Mouse (Mus musculus) brain, embryonic 14.5 days (tissue): ENCODE data around the gene Tnfsf12.

ENCODE experiments used
- CTCF ChIP-seq: fragments of 200-500 bp; IDR thresholded peaks from 2 replicates; pipeline ENCODE4 v1.5.1; 2012; ENCODE audit warnings: inconsistent platforms, mild to moderate bottlenecking, moderate library complexity, borderline replicate concordance; ENCODE audit not compliant: insufficient read depth, insufficient read length; ENCODE audit errors: extremely low read depth
- POLR2A ChIP-seq: fragments of 200-500 bp; IDR thresholded peaks from 2 replicates; pipeline ENCODE4 v1.6.1; 2012; ENCODE audit warnings: mild to moderate bottlenecking, inconsistent platforms, borderline replicate concordance; ENCODE audit not compliant: poor library complexity, insufficient read depth, insufficient read length, severe bottlenecking; ENCODE audit errors: extremely low read depth

- TF ChIP-seq POLR2A, result no peak
- TF ChIP-seq CTCF, result no peak
Measured at GRCm38 (mm10) chr11:69689891-69690290, 5.8 kb downstream of the Tnfsf12 start.
